Mouse (Mus musculus): ENCODE results near the gene Tst. TPM values are rescaled to one million over a fixed set of nuclear protein-coding genes. Genes with fewer than 3 reads are reported as not detected.

Tst gene
- polyA plus RNA-seq (2015; fragmentation: Nextera tagmentation; extraction: Ambion mirVana) = 12.0 and 15.9 TPM in 2 replicates

- peak; percentile 73 for ATAC-seq
- WGBS = 1% methylated on average over 34 of the region's 34 CpGs
- peaks cover 59% of the 10 kb centered on the region for H3K4me1 ChIP-seq
Measured at GRCm38 (mm10) chr15:78405517-78406211, at the start of gene Tst. TSS of gene Tst (minus strand) at chr15:78405907.

DNA sequence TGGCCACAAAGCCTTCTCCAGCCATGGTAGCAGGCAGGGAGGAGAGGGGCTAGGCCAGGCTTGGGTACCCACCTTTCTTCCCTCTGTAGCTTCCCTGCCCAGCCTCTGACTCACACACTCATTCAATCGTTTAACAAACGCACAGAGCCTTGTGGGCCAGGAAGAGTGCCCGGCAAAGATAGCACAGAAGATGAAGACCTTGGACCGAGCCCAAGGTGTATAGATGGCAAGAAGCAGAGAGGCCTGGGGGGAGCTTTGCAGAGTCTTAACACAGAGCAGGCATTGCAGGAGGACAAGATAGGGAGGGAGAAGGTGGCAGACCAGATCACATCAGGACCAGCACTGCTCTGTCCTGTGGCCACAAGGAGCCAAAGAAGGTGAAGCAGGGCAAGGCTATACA lies 49.5 kb upstream of the Tst start:
- Histone ChIP-seq H3K9ac (no peak overlapping the region), H3K9me3 (replicated peaks) (no peaks in the 10 kb centered on the region), H3K36me3 (ENCODE audit: poor library complexity, severe bottlenecking) (no peaks in the 10 kb centered on the region), H3K4me2 (no peak overlapping the region), H3K4me1 (no peaks in the 10 kb centered on the region; the same call in 1 of the 2 replicates), H3K27ac (no peak overlapping the region), H3K27me3 (no peaks in the 10 kb centered on the region), H3K4me3 (no peak overlapping the region)
- 81% methylated on average over 4 of the region's 4 CpGs for WGBS
- no peak for ATAC-seq

More at GRCm38 (mm10) chr15:78405517-78406211, at the start of gene Tst:
- no peaks in the 10 kb centered on the region for H3K9me3 ChIP-seq (replicated peaks)
- H3K4me2 ChIP-seq = peak within 1 kb of the TSS; percentile 85
- no peaks in the 10 kb centered on the region for H3K36me3 ChIP-seq (ENCODE audit: poor library complexity, severe bottlenecking)
- H3K9ac ChIP-seq = peak within 1 kb of the TSS; percentile 71
- H3K27ac ChIP-seq = peak within 1 kb of the TSS; percentile 97
- peak within 1 kb of the TSS; percentile 64 for H3K4me3 ChIP-seq
- peaks cover 28% of the 10 kb centered on the region for H3K27me3 ChIP-seq

- Histone ChIP-seq H3K4me2 (no peak overlapping the region), H3K27me3 (no peaks in the 10 kb centered on the region), H3K4me1 (no peaks in the 10 kb centered on the region; the same call in 1 of the 2 replicates), H3K9ac (no peak overlapping the region), H3K27ac (no peak overlapping the region), H3K4me3 (no peak overlapping the region), H3K9me3 (replicated peaks) (no peaks in the 10 kb centered on the region), H3K36me3 (ENCODE audit: poor library complexity, severe bottlenecking) (no peaks in the 10 kb centered on the region)
- no peak for ATAC-seq
- 90% methylated on average over 3 of the region's 3 CpGs for WGBS
Measured at GRCm38 (mm10) chr15:78452929-78453328, 47.2 kb upstream of the Tst start.

DNA sequence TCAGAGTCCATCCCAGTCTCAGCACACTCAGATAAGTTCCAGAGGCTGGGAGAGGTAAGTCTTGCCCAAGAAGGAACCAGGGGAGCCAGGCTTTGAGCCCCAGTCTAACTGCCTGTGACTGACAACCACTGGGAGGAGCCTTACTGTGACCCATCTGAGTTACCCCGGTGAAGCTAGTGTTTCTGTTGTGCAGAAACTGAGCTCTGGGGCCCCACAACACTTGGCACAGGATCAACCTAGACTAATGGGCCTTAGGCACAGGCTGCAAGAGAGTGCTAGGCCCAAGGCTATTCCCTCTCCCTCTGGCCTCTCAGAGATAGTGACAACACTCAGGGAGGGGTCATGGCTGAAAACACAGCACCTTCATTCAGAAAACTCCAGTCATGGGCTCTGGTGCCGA lies 45.5 kb upstream of the Tst start:
- 67% methylated on average over 2 of the region's 2 CpGs for WGBS
- Histone ChIP-seq H3K36me3 (ENCODE audit: poor library complexity, severe bottlenecking) (no peaks in the 10 kb centered on the region), H3K4me3 (no peak overlapping the region), H3K27me3 (no peaks in the 10 kb centered on the region), H3K4me2 (no peak overlapping the region), H3K4me1 (peaks cover 4% of the 10 kb centered on the region; the same call in 1 of the 2 replicates), H3K9me3 (replicated peaks) (no peaks in the 10 kb centered on the region), H3K27ac (no peak overlapping the region), H3K9ac (no peak overlapping the region)
- no peak for ATAC-seq

GRCm38 (mm10) chr15:78450419-78450768 lies 44.7 kb upstream of the Tst start:
- H3K9ac ChIP-seq = no peak overlapping the region
- H3K36me3 ChIP-seq (ENCODE audit: poor library complexity, severe bottlenecking) = no peaks in the 10 kb centered on the region
- H3K27ac ChIP-seq = no peak overlapping the region
- H3K4me1 ChIP-seq = peaks cover 4% of the 10 kb centered on the region; the same call in 1 of the 2 replicates
- no peak overlapping the region for H3K4me2 ChIP-seq
- H3K9me3 ChIP-seq (replicated peaks) = no peaks in the 10 kb centered on the region
- WGBS = 93% methylated on average over 6 of the region's 6 CpGs
- no peak for ATAC-seq
- no peaks in the 10 kb centered on the region for H3K27me3 ChIP-seq
- H3K4me3 ChIP-seq = no peak overlapping the region

DNA sequence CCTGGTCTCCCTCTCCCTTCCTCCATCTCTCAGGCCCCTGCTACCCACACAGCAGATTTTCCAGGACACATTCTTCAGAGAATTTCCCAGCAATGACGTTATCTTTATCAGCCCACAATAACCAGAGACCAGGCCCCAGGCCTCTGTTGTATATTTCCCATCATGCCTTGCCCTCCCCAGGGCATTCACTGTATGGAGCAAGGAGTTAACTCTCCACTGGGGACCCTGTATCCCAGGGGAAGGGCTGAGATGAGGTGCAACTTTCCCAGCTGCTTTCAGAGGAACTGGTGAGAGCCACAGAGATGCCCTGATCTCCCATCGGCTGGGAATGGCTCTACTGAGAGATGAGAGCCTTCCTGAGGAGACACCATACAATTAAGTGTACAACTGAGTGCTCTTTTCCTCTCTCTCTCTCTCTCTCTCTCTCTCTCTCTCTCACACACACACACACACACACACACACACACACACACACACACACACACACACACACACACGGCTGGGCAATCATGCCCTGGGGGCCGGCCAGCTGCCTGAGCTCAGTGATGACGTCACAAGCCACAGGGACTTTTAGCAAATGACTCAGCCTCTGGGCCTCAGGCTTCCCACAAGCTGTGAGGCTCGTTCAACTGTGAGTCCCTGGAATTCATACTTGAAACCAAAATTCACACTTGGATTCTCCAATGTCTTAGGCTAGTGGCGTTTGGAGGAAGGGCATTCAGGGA lies 44.1 kb upstream of the Tst start:
- Histone ChIP-seq H3K4me1 (0 out of 2 replicates have a peak, but pooled peaks cover 4% of the 10 kb centered on the region), H3K9me3 (replicated peaks) (no peaks in the 10 kb centered on the region), H3K9ac (no peak overlapping the region), H3K36me3 (ENCODE audit: poor library complexity, severe bottlenecking) (no peaks in the 10 kb centered on the region), H3K27ac (no peak overlapping the region), H3K4me2 (no peak overlapping the region), H3K27me3 (no peaks in the 10 kb centered on the region), H3K4me3 (no peak overlapping the region)
- no peak for ATAC-seq
- 39% methylated on average over 7 of the region's 7 CpGs for WGBS

DNA sequence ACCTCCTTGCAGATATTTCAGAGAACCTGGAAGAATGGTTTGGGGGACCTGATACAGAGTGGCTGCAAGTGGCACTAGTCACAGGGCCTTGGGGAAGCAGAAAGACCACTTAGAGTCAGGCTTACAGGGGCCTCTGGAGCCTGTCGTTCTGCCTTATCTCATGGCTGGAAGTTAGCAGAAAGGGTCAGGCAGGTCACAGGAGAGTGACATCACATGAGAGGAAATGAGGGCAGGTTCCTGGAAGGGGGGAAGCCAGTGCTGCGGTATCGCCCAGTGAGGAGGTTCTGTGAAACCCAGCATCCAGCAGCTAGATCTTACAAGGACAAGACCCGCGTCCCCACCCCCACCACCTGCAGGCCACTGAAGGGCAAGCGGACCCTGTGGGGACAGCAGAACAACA lies 43.4 kb upstream of the Tst start:
- no peak for ATAC-seq
- Histone ChIP-seq H3K4me1 (0 out of 2 replicates have a peak, but pooled peaks cover 4% of the 10 kb centered on the region), H3K36me3 (ENCODE audit: poor library complexity, severe bottlenecking) (no peaks in the 10 kb centered on the region), H3K4me2 (no peak overlapping the region), H3K27ac (no peak overlapping the region), H3K9me3 (replicated peaks) (no peaks in the 10 kb centered on the region), H3K4me3 (no peak overlapping the region), H3K9ac (no peak overlapping the region), H3K27me3 (no peaks in the 10 kb centered on the region)
- 72% methylated on average over 6 of the region's 6 CpGs for WGBS

DNA sequence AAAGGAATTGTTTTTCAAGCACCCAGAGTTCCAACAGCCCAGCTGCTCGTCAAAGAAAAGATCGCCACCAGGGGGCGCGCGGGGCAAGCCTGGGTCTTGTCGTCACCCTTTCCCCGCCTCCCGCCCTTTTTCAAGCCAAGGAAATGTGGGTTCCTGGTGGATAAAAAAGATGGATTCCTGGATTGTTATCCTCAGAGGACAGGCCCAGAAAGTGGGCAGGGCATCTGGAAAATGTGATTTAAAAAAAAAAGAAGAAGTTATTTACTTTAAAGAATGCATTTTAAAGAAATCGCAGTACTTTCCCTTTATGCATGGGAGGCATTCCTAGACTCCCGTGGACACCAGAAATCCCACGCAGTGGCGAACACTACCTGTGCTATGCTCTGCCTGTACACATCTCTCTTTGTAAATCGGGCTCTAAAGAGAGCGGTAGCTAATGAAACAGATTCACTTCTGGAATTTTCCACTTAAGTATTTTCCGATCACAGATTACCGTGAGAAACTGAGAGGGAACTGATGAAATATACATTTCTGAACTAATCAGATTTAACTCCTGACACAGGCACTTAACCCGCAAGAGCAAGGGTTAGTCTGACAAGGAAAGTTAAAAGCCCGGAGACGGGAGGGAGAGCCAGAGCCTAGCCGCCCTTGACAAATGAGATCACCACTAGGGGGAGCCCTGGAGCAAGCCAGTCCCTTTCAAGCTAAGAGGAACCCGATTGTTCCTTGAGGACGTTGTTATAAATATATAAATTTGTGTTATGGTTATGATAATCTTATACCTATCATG lies 42.2 kb upstream of the Tst start:
- Histone ChIP-seq H3K9me3 (replicated peaks) (no peaks in the 10 kb centered on the region), H3K36me3 (ENCODE audit: poor library complexity, severe bottlenecking) (no peaks in the 10 kb centered on the region), H3K4me2 (peak overlapping the region; percentile 59), H3K27ac (peak overlapping the region; percentile 44), H3K4me3 (peak overlapping the region; percentile 31), H3K9ac (peak overlapping the region; percentile 45), H3K27me3 (no peaks in the 10 kb centered on the region), H3K4me1 (0 out of 2 replicates have a peak, but pooled peaks cover 4% of the 10 kb centered on the region)
- WGBS = under 1% methylated on average over 22 of the region's 22 CpGs
- peak; percentile 69 for ATAC-seq

- Histone ChIP-seq H3K4me2 (no peak overlapping the region), H3K27ac (no peak overlapping the region), H3K27me3 (no peaks in the 10 kb centered on the region), H3K4me3 (no peak overlapping the region), H3K4me1 (0 out of 2 replicates have a peak, but pooled peaks cover 4% of the 10 kb centered on the region), H3K9ac (peak overlapping the region; percentile 34; the same call in 1 of the 2 replicates), H3K36me3 (ENCODE audit: poor library complexity, severe bottlenecking) (no peaks in the 10 kb centered on the region), H3K9me3 (replicated peaks) (no peaks in the 10 kb centered on the region)
- 39% methylated on average over 7 of the region's 7 CpGs for WGBS
- ATAC-seq = no peak
Measured at GRCm38 (mm10) chr15:78447121-78447520, 41.4 kb upstream of the Tst start.

- 65% methylated on average over 6 of the region's 6 CpGs for WGBS
- H3K4me3 ChIP-seq = no peak overlapping the region
- ATAC-seq = no peak
- no peak overlapping the region for H3K27ac ChIP-seq
- no peaks in the 10 kb centered on the region for H3K27me3 ChIP-seq
- no peak overlapping the region for H3K4me2 ChIP-seq
- peaks cover 18% of the 10 kb centered on the region; the same call in 1 of the 2 replicates for H3K4me1 ChIP-seq
- H3K9ac ChIP-seq = no peak overlapping the region; the same call in 1 of the 2 replicates
- H3K36me3 ChIP-seq (ENCODE audit: poor library complexity, severe bottlenecking) = 0 out of 2 replicates have a peak, but pooled peaks cover 1% of the 10 kb centered on the region
- H3K9me3 ChIP-seq (replicated peaks) = no peaks in the 10 kb centered on the region
Measured at GRCm38 (mm10) chr15:78443857-78444256, 38.1 kb upstream of the Tst start.

- H3K27me3 ChIP-seq = no peaks in the 10 kb centered on the region
- no peak overlapping the region; the same call in 1 of the 2 replicates for H3K27ac ChIP-seq
- H3K36me3 ChIP-seq (ENCODE audit: poor library complexity, severe bottlenecking) = 0 out of 2 replicates have a peak, but pooled peaks cover 6% of the 10 kb centered on the region
- WGBS = 91% methylated on average over 19 of the region's 19 CpGs
- H3K9ac ChIP-seq = no peak overlapping the region
- no peak for ATAC-seq
- no peaks in the 10 kb centered on the region for H3K9me3 ChIP-seq (replicated peaks)
- H3K4me1 ChIP-seq = peaks cover 25% of the 10 kb centered on the region
- H3K4me3 ChIP-seq = no peak overlapping the region
- no peak overlapping the region for H3K4me2 ChIP-seq
Measured at GRCm38 (mm10) chr15:78442231-78442630, 36.5 kb upstream of the Tst start.

DNA sequence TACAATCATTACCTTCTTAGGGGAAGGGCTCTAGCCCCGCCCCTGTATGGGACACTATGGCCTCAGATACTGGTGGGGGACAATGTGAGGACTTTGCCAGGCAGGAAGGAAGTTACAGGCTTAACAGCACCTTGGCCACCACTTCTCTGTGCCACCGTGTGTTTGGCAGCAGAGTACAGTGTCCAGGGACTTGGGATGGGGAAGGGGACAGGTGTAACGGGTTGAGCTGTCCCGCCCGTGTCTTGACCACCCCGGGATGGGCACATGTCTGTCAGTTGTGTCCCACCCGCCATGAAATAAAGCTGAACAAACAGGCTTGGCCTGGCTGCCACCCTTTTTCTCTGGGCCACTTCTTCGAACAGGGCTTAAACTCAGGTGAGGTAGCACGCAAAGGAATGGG lies 33.3 kb upstream of the Tst start:
- Histone ChIP-seq H3K9ac (no peak overlapping the region), H3K4me1 (peaks cover 48% of the 10 kb centered on the region), H3K4me2 (no peak overlapping the region), H3K36me3 (ENCODE audit: poor library complexity, severe bottlenecking) (peaks cover 28% of the 10 kb centered on the region), H3K27me3 (no peaks in the 10 kb centered on the region), H3K9me3 (replicated peaks) (no peaks in the 10 kb centered on the region), H3K4me3 (no peak overlapping the region), H3K27ac (no peak overlapping the region)
- 62% methylated on average over 9 of the region's 9 CpGs for WGBS
- ATAC-seq = no peak

Data from forebrain, embryonic 13.5 days (tissue).